Mouse (Mus musculus) WW6 (cell line): ENCODE data around the gene Atp5g3.
"Not testable (repeated sequence)": the region's sequence is repeated elsewhere in the genome, so short reads cannot be mapped to it uniquely, and the experiment has no call there.

ENCODE experiments used
- DNase-seq: peaks from one replicate; pipeline ENCODE4 v3.0.0-alpha.2; 2013; ENCODE audit warnings: low read depth, low spot score

The Atp5g3 gene

GRCm38 (mm10) chr2:73911175-73911700 is at the start of gene Atp5g3:
TSS of gene Atp5g3 (minus strand) at chr2:73911326.
- DNase-seq = peak; percentile 80

GRCm38 (mm10) chr2:73958342-73958741 is 47.2 kb upstream of the Atp5g3 start:
- no peak for DNase-seq

GRCm38 (mm10) chr2:73953612-73954011 is 42.5 kb upstream of the Atp5g3 start:
- no peak for DNase-seq

- DNase-seq = no peak
Observed at GRCm38 (mm10) chr2:73952597-73953219, 41.6 kb upstream of the Atp5g3 start.

- DNase-seq = no peak
Observed at GRCm38 (mm10) chr2:73947360-73947759, 36.2 kb upstream of the Atp5g3 start.

- DNase-seq = peak; percentile 9
Observed at GRCm38 (mm10) chr2:73943735-73944134, 32.6 kb upstream of the Atp5g3 start.

- DNase-seq = no peak
Observed at GRCm38 (mm10) chr2:73942844-73943243, 31.7 kb upstream of the Atp5g3 start.

- DNase-seq = no peak
Observed at GRCm38 (mm10) chr2:73941281-73941680, 30.2 kb upstream of the Atp5g3 start.

- no peak for DNase-seq
Observed at GRCm38 (mm10) chr2:73940471-73940870, 29.3 kb upstream of the Atp5g3 start.

GRCm38 (mm10) chr2:73938896-73939295 is 27.8 kb upstream of the Atp5g3 start:
- DNase-seq = no peak

- DNase-seq = no peak
Observed at GRCm38 (mm10) chr2:73932676-73933313, 21.7 kb upstream of the Atp5g3 start.

- no peak for DNase-seq
Observed at GRCm38 (mm10) chr2:73927711-73928110, 16.6 kb upstream of the Atp5g3 start.

- DNase-seq = no peak
Observed at GRCm38 (mm10) chr2:73925539-73925938, 14.4 kb upstream of the Atp5g3 start.

- DNase-seq = no peak
Observed at GRCm38 (mm10) chr2:73925089-73925488, 14.0 kb upstream of the Atp5g3 start.

- no peak for DNase-seq
Observed at GRCm38 (mm10) chr2:73919642-73920041, 8.5 kb upstream of the Atp5g3 start.

GRCm38 (mm10) chr2:73912264-73912663 is 1.1 kb upstream of the Atp5g3 start:
- no peak for DNase-seq

GRCm38 (mm10) chr2:73910571-73911174 is 453 bp downstream of the Atp5g3 start:
- DNase-seq = no peak

GRCm38 (mm10) chr2:73909116-73909515 is 2.0 kb downstream of the Atp5g3 start:
- DNase-seq = no peak

GRCm38 (mm10) chr2:73904679-73905078 is 6.4 kb downstream of the Atp5g3 start:
- not testable (repeated sequence) for DNase-seq

- DNase-seq = no peak
Observed at GRCm38 (mm10) chr2:73903536-73903935, 7.6 kb downstream of the Atp5g3 start.

GRCm38 (mm10) chr2:73902328-73902727 is 8.8 kb downstream of the Atp5g3 start:
- DNase-seq = not testable (repeated sequence)

- DNase-seq = no peak
Observed at GRCm38 (mm10) chr2:73901169-73901568, 10.0 kb downstream of the Atp5g3 start.

GRCm38 (mm10) chr2:73900364-73900763 is 10.8 kb downstream of the Atp5g3 start:
- no peak for DNase-seq
